Mouse (Mus musculus) liver, adult 2 months (tissue): ENCODE data around the gene Zmiz2. TPM values are rescaled to one million over a fixed set of nuclear protein-coding genes. Genes with fewer than 3 reads are reported as not detected.
"Not testable (repeated sequence)": the region's sequence is repeated elsewhere in the genome, so short reads cannot be mapped to it uniquely, and the experiment has no call there.

Source experiments
- DNase-seq: peaks from one replicate; pipeline ENCODE4 v3.0.0-alpha.2; 2011; ENCODE audit warnings: low read depth, low spot score; ENCODE audit errors: extremely low read depth
- H3K27ac ChIP-seq: fragments of 200-500 bp; replicated peaks from 2 replicates; pipeline ENCODE4 v1.5.1; 2012; ENCODE audit warnings: low read depth, mild to moderate bottlenecking, control low read depth, inconsistent platforms, low read length; ENCODE audit not compliant: insufficient read depth
- H3K27me3 ChIP-seq: fragments of 200-500 bp; 2 replicates; pipeline ENCODE4 v1.6.1; 2012; ENCODE audit warnings: mild to moderate bottlenecking, moderate library complexity, low read length, inconsistent platforms; ENCODE audit not compliant: control insufficient read depth, insufficient read depth
- H3K36me3 ChIP-seq: fragments of 200-500 bp; 2 replicates; pipeline ENCODE4 v1.6.1; 2012; ENCODE audit warnings: low read length, inconsistent platforms; ENCODE audit not compliant: control insufficient read depth, insufficient read depth
- H3K4me1 ChIP-seq: fragments of 200-500 bp; 2 replicates; pipeline ENCODE4 v1.6.1; 2011; ENCODE audit warnings: low read length; ENCODE audit not compliant: control insufficient read depth, insufficient read depth
- H3K4me3 ChIP-seq: fragments of 200-500 bp; 2 replicates; pipeline ENCODE4 v1.5.1; 2011; ENCODE audit warnings: low read depth, mild to moderate bottlenecking, control low read depth, low read length, moderate library complexity; ENCODE audit not compliant: insufficient read depth
- H3K79me2 ChIP-seq: fragments of 200-500 bp; 2 replicates; pipeline ENCODE4 v1.6.1; 2012; ENCODE audit warnings: inconsistent platforms, mild to moderate bottlenecking, low read length, moderate library complexity; ENCODE audit not compliant: control insufficient read depth, insufficient read depth
- H3K9ac ChIP-seq: fragments of 200-500 bp; 2 replicates; pipeline ENCODE4 v1.6.1; 2012; ENCODE audit warnings: low read depth, mild to moderate bottlenecking, control low read depth, inconsistent platforms, low read length
- CTCF ChIP-seq: fragments of 200-500 bp; IDR thresholded peaks from 2 replicates; pipeline ENCODE4 v1.5.1; 2011; ENCODE audit warnings: low read depth, low read length, control low read depth
- POLR2A ChIP-seq: fragments of 200-500 bp; IDR thresholded peaks from 2 replicates; pipeline ENCODE4 v1.6.1; 2011; ENCODE audit warnings: low read length, control low read depth; ENCODE audit not compliant: insufficient read depth; ENCODE audit errors: extremely low read depth
- WGBS: fragments of 180-500 bp; shearing (Covaris S2); methylation state at CpG from one replicate; pipeline ENCODE4 v1.1.7; 2018; 5-methylcytosine and 5-hydroxymethylcytosine counted together
- polyA plus RNA-seq: library from polyadenylated mRNA; depleted of rRNA; stranded (reverse); fragments of >200 nt; gene quantifications from 2 replicates; pipeline ENCODE4 v1.2.3, GENCODE M21; 2012
- total RNA-seq: library from RNA; depleted of rRNA; stranded (reverse); fragments of >200 nt; gene quantifications from 2 replicates; pipeline ENCODE4 v1.2.3, GENCODE M21; 2014

Gene Zmiz2
- total and polyA plus RNA-seq, 2 experiments = 3.0 to 14.7 TPM

DNA sequence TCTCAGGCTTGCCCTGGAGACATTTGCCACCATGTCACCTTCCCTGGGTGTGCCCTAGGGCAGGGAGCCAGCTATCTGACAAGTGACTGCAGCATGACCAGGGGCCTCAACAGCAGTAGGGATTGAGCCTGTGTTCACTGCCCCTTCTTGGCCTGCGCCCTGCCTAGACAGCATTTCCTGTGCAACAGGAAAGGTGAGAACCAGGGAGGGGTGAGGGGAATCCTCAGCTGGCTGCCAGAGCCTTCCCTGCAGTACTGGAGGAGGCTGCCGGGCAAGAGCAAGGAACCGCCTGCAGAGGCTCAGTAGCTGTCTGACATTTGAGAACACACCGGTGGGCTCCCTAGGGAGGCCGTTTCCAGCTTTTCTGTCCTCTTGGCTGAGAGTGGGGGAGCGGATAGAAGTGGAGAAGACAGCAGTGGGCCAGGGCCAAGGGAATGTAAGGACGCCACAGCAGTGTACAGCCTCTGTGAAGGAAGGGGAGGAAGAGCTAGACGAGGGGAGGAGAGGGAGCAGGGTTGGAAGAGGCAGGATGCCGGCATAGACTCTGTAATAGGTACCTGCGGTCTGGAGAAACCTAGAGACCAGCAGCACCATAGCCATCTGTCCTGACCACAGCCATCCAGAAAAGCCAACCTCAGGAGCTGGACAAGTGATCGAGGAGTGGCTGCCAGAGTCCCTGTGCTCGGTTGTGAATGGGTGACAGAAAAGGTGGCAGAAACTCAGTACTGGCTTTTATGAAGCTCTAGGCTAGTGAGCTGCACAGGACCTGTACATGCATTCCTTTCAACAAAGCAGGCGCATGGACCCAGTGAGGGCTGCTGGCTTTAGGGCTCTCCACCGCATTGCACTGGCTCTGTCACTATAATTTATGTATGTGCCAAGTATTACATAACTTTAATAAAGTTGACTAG lies 17.6 kb downstream of the Zmiz2 start:
- Histone ChIP-seq H3K27ac (peak overlapping the region; percentile 16; the same call in 1 of the 2 replicates), H3K27me3 (no peaks in the 10 kb centered on the region), H3K36me3 (peaks cover 8% of the 10 kb centered on the region; the same call in 1 of the 2 replicates), H3K4me3 (no peak overlapping the region), H3K79me2 (no peaks in the 10 kb centered on the region), H3K9ac (0 out of 2 replicates have a peak overlapping the region, but pooled peaks have one; percentile 27), H3K4me1 (no peaks in the 10 kb centered on the region)
- TF ChIP-seq POLR2A (no peak), CTCF (no peak)
- WGBS = 66% methylated on average over 14 of the region's 14 CpGs
- no peak for DNase-seq

DNA sequence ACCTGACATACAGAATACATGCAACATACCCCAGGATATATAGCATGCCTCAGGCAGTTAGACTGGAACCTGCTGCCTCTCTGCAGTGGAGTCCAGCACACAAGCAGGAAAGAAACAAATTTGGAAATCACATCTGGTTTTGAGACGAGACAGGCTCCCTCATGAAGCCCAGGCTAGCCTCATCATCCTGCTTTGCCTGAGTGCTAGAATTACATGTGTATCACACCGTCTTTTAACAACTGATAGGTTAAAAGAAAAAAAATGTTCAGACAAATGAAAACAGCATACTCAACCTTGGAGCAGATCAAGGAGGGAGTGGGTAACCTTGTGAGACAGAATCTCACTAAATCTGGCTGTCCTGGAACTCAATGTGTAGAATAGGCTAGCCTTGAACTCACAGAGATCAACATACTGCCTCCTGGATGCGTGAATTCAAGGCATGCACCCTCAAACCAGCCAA lies 18.3 kb downstream of the Zmiz2 start:
- Histone ChIP-seq H3K4me1 (no peaks in the 10 kb centered on the region), H3K27me3 (no peaks in the 10 kb centered on the region), H3K9ac (no peak overlapping the region), H3K27ac (no peak overlapping the region), H3K79me2 (no peaks in the 10 kb centered on the region), H3K4me3 (no peak overlapping the region), H3K36me3 (peaks cover 8% of the 10 kb centered on the region; the same call in 1 of the 2 replicates)
- 86% methylated on average over 3 of the region's 3 CpGs for WGBS
- DNase-seq = no peak
- TF ChIP-seq CTCF = no peak
- TF ChIP-seq POLR2A = no peak

DNA sequence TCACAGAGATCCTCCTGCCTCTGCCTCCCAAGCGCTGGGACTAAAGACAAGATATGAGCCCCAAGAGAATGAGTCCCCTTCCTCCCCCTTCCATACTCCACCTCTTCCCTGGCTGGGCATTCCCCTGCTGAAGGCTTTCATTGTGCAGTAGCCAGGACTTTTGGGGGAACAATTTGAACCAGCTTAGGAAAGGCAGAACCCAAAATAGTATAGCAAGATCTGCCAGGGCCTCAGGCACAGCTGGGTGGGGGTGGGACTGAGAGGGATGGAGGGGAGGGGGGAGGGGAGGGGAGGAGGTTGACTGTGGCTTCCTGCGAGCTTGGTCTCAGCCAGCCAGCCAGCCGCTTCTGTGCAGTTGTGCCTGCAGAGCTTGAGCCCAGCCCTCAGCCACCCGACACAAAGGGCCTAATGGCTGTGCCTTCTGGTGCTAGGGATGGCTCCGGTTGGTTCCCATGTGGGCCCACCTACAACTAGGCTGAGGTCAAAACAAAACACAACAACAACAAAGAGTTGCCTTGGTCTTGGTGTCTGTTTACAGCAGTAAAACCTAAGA lies 21.3 kb downstream of the Zmiz2 start:
- H3K27ac ChIP-seq = no peak overlapping the region
- no peaks in the 10 kb centered on the region for H3K36me3 ChIP-seq
- WGBS = 78% methylated on average over 5 of the region's 5 CpGs
- no peaks in the 10 kb centered on the region for H3K27me3 ChIP-seq
- no peak overlapping the region for H3K9ac ChIP-seq
- H3K4me1 ChIP-seq = peaks cover 5% of the 10 kb centered on the region
- H3K79me2 ChIP-seq = no peaks in the 10 kb centered on the region
- DNase-seq = no peak
- no peak overlapping the region for H3K4me3 ChIP-seq
- TF ChIP-seq CTCF (no peak), POLR2A (no peak)

DNA sequence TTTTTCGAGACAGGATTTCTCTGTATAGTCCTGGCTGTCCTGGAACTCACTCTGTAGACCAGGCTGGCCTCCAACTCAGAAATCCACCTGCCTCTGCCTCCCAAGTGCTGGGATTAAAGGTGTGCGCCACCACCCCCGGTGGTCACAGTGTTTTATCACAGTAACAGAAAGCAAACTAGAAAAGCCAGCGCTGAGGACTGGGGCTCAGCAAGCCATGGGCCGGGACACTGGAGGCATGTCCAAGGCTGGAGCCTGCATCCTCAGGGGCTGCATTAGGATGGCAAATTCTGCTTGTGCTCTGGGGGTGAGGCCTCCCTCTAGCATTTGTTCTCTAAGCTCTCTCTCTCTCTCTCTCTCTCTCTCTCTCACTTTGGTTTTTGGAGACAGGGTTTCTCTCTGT lies 21.9 kb downstream of the Zmiz2 start:
- WGBS = 87% methylated on average over 5 of the region's 5 CpGs
- not testable (repeated sequence) for DNase-seq, H3K79me2 ChIP-seq, H3K4me3 ChIP-seq, H3K27me3 ChIP-seq, H3K4me1 ChIP-seq, H3K9ac ChIP-seq, H3K36me3 ChIP-seq, H3K27ac ChIP-seq

DNA sequence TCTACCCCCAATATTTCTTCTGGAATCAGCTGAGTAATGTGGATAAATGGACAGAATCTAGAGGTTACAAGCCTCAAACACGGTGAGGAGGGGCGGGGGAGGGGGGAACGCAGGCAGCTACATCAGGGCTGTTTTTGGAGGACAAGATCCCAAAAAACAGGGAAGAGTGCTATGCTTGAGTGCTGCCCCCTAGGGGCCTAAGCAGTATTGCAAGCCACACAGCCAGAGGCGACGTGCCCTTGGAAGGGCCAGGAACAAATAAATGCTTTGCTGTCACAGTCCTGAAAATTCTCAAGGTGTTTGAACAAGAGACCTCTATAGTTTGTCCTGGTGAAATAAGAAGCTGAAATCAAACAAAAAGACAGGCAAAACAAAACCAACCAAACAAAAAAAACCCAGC lies 22.8 kb downstream of the Zmiz2 start:
- H3K9ac ChIP-seq = no peak overlapping the region
- TF ChIP-seq CTCF (peak; percentile 93), POLR2A (no peak)
- no peaks in the 10 kb centered on the region for H3K27me3 ChIP-seq
- H3K36me3 ChIP-seq = no peaks in the 10 kb centered on the region
- 4% methylated on average over 5 of the region's 5 CpGs for WGBS
- peaks cover 8% of the 10 kb centered on the region for H3K79me2 ChIP-seq
- peak; percentile 44 for DNase-seq
- no peak overlapping the region for H3K27ac ChIP-seq
- peaks cover 5% of the 10 kb centered on the region for H3K4me1 ChIP-seq
- no peak overlapping the region for H3K4me3 ChIP-seq

DNA sequence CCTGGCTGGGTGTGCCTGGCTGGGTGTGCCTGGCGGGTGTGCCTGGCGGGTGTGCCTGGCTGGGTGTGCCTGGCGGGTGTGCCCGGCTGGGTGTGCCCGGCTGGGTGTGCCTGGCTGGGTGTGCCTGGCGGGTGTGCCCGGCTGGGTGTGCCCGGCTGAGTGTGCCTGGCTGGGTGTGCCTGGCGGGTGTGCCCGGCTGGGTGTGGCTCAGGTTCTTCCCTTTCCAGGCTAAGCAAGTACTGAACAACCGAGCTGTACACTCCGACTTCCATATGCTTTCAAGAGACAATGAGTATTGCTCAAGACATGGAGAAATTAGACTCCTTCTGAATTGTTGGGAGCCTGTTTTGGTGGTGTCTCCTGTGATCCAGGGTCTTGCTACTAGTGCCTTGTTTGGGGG lies 24.4 kb downstream of the Zmiz2 start:
- Histone ChIP-seq H3K27me3 (no peaks in the 10 kb centered on the region), H3K27ac (no peak overlapping the region), H3K36me3 (peaks cover 7% of the 10 kb centered on the region), H3K9ac (no peak overlapping the region), H3K4me3 (no peak overlapping the region), H3K79me2 (peaks cover 11% of the 10 kb centered on the region), H3K4me1 (peaks cover 11% of the 10 kb centered on the region)
- DNase-seq = no peak
- TF ChIP-seq CTCF (no peak), POLR2A (no peak)
- WGBS = 95% methylated on average over 12 of the region's 12 CpGs
